Mouse (Mus musculus): ENCODE results near the gene Nxn.

GRCm38 (mm10) chr11:76324801-76325200 is 74.1 kb downstream of the Nxn start:
- TF ChIP-seq EP300 (IDR thresholded peaks at IDR 0.05; ENCODE audit: low read depth) = no peak
- no peak for TF ChIP-seq CTCF (IDR thresholded peaks at IDR 0.05; ENCODE audit: low read depth)

All from heart, postnatal 0 days (tissue).